Mouse (Mus musculus): ENCODE data around the gene Slc25a34. TPM values are rescaled to one million over a fixed set of nuclear protein-coding genes. Genes with fewer than 3 reads are reported as not detected.

Slc25a34 gene
- polyA plus RNA-seq, 1 experiment = 2.9 TPM

DNA sequence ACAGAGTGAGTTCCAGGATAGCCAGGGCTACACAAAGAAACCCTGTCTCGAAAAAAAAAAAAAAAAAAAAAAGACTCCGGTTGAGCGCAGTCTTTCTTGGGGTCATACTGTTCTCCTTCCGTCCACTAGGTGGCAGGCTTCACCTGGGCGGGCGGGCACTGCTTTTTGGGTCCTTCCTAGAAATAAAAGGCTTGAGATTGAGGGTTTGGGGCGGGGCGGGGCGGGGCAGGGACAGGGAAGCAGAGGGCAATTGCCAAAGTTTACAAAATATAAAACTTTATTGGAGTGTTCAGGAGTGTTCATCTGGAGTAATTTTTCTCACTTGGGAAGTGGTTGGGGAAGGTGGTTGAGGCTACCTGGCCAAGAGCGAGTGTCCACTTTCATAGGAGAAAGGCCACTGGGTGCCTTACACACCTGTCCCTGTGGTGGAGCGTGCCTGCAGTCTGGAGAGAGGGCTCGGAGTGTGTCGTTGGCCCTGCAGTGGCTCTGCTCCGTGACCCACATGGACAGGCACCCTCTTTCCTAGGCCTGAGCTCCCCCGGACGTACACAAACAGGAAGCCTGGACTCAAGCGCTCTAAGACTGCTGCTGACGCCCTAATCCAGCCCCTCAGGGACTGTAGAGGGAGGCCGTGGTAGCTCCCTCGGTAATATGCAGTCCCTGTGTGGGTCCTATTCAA is 4.9 kb downstream of the Slc25a34 start, which contains the start of gene Tmem82:
Tmem82 (minus strand) TSS at position 69 of the 679 bp plus-strand sequence.
- Histone ChIP-seq H3K27ac (ENCODE audit: control insufficient read depth, insufficient read depth, low read depth, low read length) (peak within 1 kb of the TSS; percentile 5; the same call in 1 of the 2 replicates), H3K27me3 (ENCODE audit: control insufficient read depth, insufficient read depth, low read length) (no peaks in the 10 kb centered on the region), H3K4me3 (ENCODE audit: control insufficient read depth, low read depth, low read length) (peak within 1 kb of the TSS; percentile 89), H3K36me3 (ENCODE audit: control insufficient read depth, insufficient read depth, low read length) (no peaks in the 10 kb centered on the region), H3K4me1 (ENCODE audit: control insufficient read depth, insufficient read depth, low read length) (peaks cover 14% of the 10 kb centered on the region)
- TF ChIP-seq POLR2A (IDR thresholded peaks at IDR 0.05; ENCODE audit: control insufficient read depth, low read depth, low read length) = no peak
- peak; percentile 61; the same call in 1 of the 2 replicates for TF ChIP-seq CTCF (IDR thresholded peaks at IDR 0.05; ENCODE audit: control insufficient read depth, insufficient read depth, insufficient replicate concordance, low read depth, low read length)

- Histone ChIP-seq H3K36me3 (ENCODE audit: control insufficient read depth, insufficient read depth, low read length) (no peaks in the 10 kb centered on the region), H3K4me3 (ENCODE audit: control insufficient read depth, low read depth, low read length) (peak overlapping the region; percentile 89), H3K4me1 (ENCODE audit: control insufficient read depth, insufficient read depth, low read length) (peaks cover 14% of the 10 kb centered on the region), H3K27me3 (ENCODE audit: control insufficient read depth, insufficient read depth, low read length) (no peaks in the 10 kb centered on the region), H3K27ac (ENCODE audit: control insufficient read depth, insufficient read depth, low read depth, low read length) (peak overlapping the region; percentile 5; the same call in 1 of the 2 replicates)
- TF ChIP-seq CTCF (IDR thresholded peaks at IDR 0.05; ENCODE audit: control insufficient read depth, insufficient read depth, insufficient replicate concordance, low read depth, low read length) (no peak), POLR2A (IDR thresholded peaks at IDR 0.05; ENCODE audit: control insufficient read depth, low read depth, low read length) (no peak)
Measured at GRCm38 (mm10) chr4:141617863-141618564, 5.6 kb downstream of the Slc25a34 start.

DNA sequence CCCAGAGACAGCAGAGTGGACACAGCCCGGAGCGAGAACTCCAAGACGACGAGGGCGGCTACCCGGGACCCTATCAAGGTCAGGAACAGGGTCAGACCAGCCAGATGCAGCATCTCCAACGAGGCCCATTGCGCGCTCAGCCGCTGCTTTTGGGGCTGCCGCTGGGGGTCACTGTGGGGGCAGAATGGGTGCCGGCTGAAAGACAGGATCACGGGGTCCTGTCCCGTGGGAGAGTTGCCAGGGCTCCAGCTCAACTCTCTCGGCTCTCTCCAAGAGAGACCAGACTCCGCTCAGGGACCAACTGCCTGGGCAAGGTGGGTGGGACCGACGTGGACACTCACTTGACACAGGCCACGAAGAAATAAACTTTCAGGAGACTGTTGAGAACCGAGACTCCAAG is 6.3 kb downstream of the Slc25a34 start:
- Histone ChIP-seq H3K27me3 (ENCODE audit: control insufficient read depth, insufficient read depth, low read length) (no peaks in the 10 kb centered on the region), H3K36me3 (ENCODE audit: control insufficient read depth, insufficient read depth, low read length) (no peaks in the 10 kb centered on the region), H3K27ac (ENCODE audit: control insufficient read depth, insufficient read depth, low read depth, low read length) (no peak overlapping the region), H3K4me1 (ENCODE audit: control insufficient read depth, insufficient read depth, low read length) (peaks cover 14% of the 10 kb centered on the region), H3K4me3 (ENCODE audit: control insufficient read depth, low read depth, low read length) (peak overlapping the region; percentile 89)
- TF ChIP-seq CTCF (IDR thresholded peaks at IDR 0.05; ENCODE audit: control insufficient read depth, insufficient read depth, insufficient replicate concordance, low read depth, low read length) = peak; percentile 37; the same call in 1 of the 2 replicates
- peak; percentile 16; the same call in 1 of the 2 replicates for TF ChIP-seq POLR2A (IDR thresholded peaks at IDR 0.05; ENCODE audit: control insufficient read depth, low read depth, low read length)

GRCm38 (mm10) chr4:141616811-141617210 is 6.8 kb downstream of the Slc25a34 start:
- H3K4me3 ChIP-seq (ENCODE audit: control insufficient read depth, low read depth, low read length) = peak overlapping the region; percentile 89

DNA sequence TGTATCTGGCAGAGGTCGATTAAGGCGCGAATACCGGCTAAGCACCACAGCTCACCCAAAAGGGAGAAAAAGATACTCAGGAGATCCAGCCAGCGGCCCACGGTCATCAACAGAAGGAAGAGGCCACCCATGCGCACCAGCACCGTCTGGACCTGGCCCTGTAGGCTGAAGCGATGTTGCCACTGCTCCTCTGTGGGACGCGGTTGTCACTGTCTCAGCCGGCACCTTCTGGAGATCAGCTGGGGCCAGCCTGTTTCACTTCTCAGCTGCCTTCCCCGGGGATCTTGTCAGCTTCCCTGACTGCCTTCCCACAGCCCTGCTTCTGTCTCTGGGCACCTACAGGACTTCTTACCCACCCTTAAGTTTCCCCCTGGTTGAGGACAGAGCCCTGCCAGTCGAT is 8.7 kb downstream of the Slc25a34 start:
- Histone ChIP-seq H3K27ac (ENCODE audit: control insufficient read depth, insufficient read depth, low read depth, low read length) (peak overlapping the region; percentile 73), H3K27me3 (ENCODE audit: control insufficient read depth, insufficient read depth, low read length) (no peaks in the 10 kb centered on the region), H3K4me1 (ENCODE audit: control insufficient read depth, insufficient read depth, low read length) (peaks cover 14% of the 10 kb centered on the region), H3K4me3 (ENCODE audit: control insufficient read depth, low read depth, low read length) (peak overlapping the region; percentile 89), H3K36me3 (ENCODE audit: control insufficient read depth, insufficient read depth, low read length) (no peaks in the 10 kb centered on the region)
- TF ChIP-seq CTCF (IDR thresholded peaks at IDR 0.05; ENCODE audit: control insufficient read depth, insufficient read depth, insufficient replicate concordance, low read depth, low read length) (no peak), POLR2A (IDR thresholded peaks at IDR 0.05; ENCODE audit: control insufficient read depth, low read depth, low read length) (peak; percentile 24; the same call in 1 of the 2 replicates)

More at GRCm38 (mm10) chr4:141616811-141617210, 6.8 kb downstream of the Slc25a34 start:
- Histone ChIP-seq H3K27me3 (ENCODE audit: control insufficient read depth, insufficient read depth, low read length) (no peaks in the 10 kb centered on the region), H3K27ac (ENCODE audit: control insufficient read depth, insufficient read depth, low read depth, low read length) (0 out of 2 replicates have a peak overlapping the region, but pooled peaks have one; percentile 16), H3K4me1 (ENCODE audit: control insufficient read depth, insufficient read depth, low read length) (peaks cover 14% of the 10 kb centered on the region), H3K36me3 (ENCODE audit: control insufficient read depth, insufficient read depth, low read length) (no peaks in the 10 kb centered on the region)
- TF ChIP-seq POLR2A (IDR thresholded peaks at IDR 0.05; ENCODE audit: control insufficient read depth, low read depth, low read length) (no peak), CTCF (IDR thresholded peaks at IDR 0.05; ENCODE audit: control insufficient read depth, insufficient read depth, insufficient replicate concordance, low read depth, low read length) (no peak)

- H3K36me3 ChIP-seq (ENCODE audit: control insufficient read depth, insufficient read depth, low read length) = no peaks in the 10 kb centered on the region
- no peaks in the 10 kb centered on the region for H3K27me3 ChIP-seq (ENCODE audit: control insufficient read depth, insufficient read depth, low read length)
- H3K4me3 ChIP-seq (ENCODE audit: control insufficient read depth, low read depth, low read length) = no peak overlapping the region
- no peak overlapping the region for H3K27ac ChIP-seq (ENCODE audit: control insufficient read depth, insufficient read depth, low read depth, low read length)
- TF ChIP-seq CTCF (IDR thresholded peaks at IDR 0.05; ENCODE audit: control insufficient read depth, insufficient read depth, insufficient replicate concordance, low read depth, low read length) = no peak
- no peak for TF ChIP-seq POLR2A (IDR thresholded peaks at IDR 0.05; ENCODE audit: control insufficient read depth, low read depth, low read length)
- no peaks in the 10 kb centered on the region for H3K4me1 ChIP-seq (ENCODE audit: control insufficient read depth, insufficient read depth, low read length)
Measured at GRCm38 (mm10) chr4:141609538-141609937, 14.1 kb downstream of the Slc25a34 start.

DNA sequence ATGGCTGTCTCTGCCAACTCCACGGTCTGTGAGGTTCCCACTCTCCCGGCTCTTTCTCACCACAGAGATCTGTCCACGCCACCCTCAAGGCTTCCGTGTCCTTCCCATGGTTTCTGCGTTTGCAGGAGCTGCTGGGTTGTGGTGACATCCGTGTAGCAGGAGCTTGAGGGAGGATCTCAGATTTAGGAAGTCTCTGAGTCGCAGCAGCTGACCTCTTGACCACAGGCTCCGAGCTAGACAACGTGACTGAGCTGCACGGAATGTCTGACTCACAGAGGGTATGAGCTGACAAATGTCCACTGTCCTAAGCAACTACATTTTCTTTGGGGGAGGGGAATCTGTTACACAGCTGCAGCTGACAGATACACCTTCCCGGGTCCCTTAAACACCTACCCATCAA is 17.8 kb downstream of the Slc25a34 start, which contains the start of gene Fblim1:
Fblim1 (minus strand) TSS at position 236 of the 400 bp plus-strand sequence.
- Histone ChIP-seq H3K36me3 (ENCODE audit: control insufficient read depth, insufficient read depth, low read length) (no peaks in the 10 kb centered on the region), H3K4me1 (ENCODE audit: control insufficient read depth, insufficient read depth, low read length) (peaks cover 3% of the 10 kb centered on the region), H3K27ac (ENCODE audit: control insufficient read depth, insufficient read depth, low read depth, low read length) (no peak within 1 kb of the TSS), H3K4me3 (ENCODE audit: control insufficient read depth, low read depth, low read length) (no peak within 1 kb of the TSS), H3K27me3 (ENCODE audit: control insufficient read depth, insufficient read depth, low read length) (no peaks in the 10 kb centered on the region)
- no peak for TF ChIP-seq CTCF (IDR thresholded peaks at IDR 0.05; ENCODE audit: control insufficient read depth, insufficient read depth, insufficient replicate concordance, low read depth, low read length)
- TF ChIP-seq POLR2A (IDR thresholded peaks at IDR 0.05; ENCODE audit: control insufficient read depth, low read depth, low read length) = no peak
